Mouse (Mus musculus) ES-E14 (cell line): ENCODE measurements at regions not wholly inside any gene's neighbourhood (a gene's known extent, or its start where the extent isn't known, plus 50 kb on each side); places are given as distances from the start of the nearest gene placed in this dataset.

Source experiments
- DNase-seq: peaks from one replicate; pipeline ENCODE4 v3.0.0-alpha.2; 2013; ENCODE audit warnings: low read depth, low spot score
- H3K27ac ChIP-seq: 2 replicates; pipeline ENCODE4 v1.5.1; 2012; ENCODE audit warnings: low read depth, mild to moderate bottlenecking, low read length, moderate library complexity, mixed read lengths; ENCODE audit not compliant: poor library complexity, insufficient read depth, severe bottlenecking
- H3K36me3 ChIP-seq: 2 replicates; pipeline ENCODE4 v1.6.1; 2012; ENCODE audit warnings: mild to moderate bottlenecking, low read length, moderate library complexity, mixed read lengths; ENCODE audit not compliant: control insufficient read depth, poor library complexity, insufficient read depth, severe bottlenecking
- H3K4me1 ChIP-seq, 2 experiments: fragments of 150-350 bp in 1 of 2; sonication (generic) in 1 of 2; 2 replicates each; pipeline ENCODE4 v1.6.1; 2012; ENCODE audit warnings: low read length in 2 of 2, mild to moderate bottlenecking in 1 of 2, mixed read lengths in 1 of 2; ENCODE audit not compliant: control insufficient read depth in 2 of 2, insufficient read depth in 2 of 2, poor library complexity in 1 of 2
- H3K4me3 ChIP-seq, 2 experiments: fragments of 150-350 bp in 1 of 2; sonication (generic) in 1 of 2; 2 replicates each; pipeline ENCODE4 v1.5.1; 2012; ENCODE audit warnings: low read length in 2 of 2, low read depth in 1 of 2, mild to moderate bottlenecking in 1 of 2, mixed read lengths in 1 of 2; ENCODE audit not compliant: insufficient read depth in 1 of 2, poor library complexity in 1 of 2, severe bottlenecking in 1 of 2
- H3K9ac ChIP-seq: 2 replicates; pipeline ENCODE4 v1.6.1; 2012; ENCODE audit warnings: low read depth, mild to moderate bottlenecking, low read length, mixed read lengths; ENCODE audit not compliant: poor library complexity, insufficient read depth, severe bottlenecking
- H3K9me3 ChIP-seq: fragments of 150-350 bp; sonication (generic); 2 replicates; pipeline ENCODE4 v1.6.1; 2012; ENCODE audit warnings: low read depth, mild to moderate bottlenecking, low read length; ENCODE audit not compliant: control insufficient read depth, insufficient read depth
- CHD2 ChIP-seq: IDR thresholded peaks from 2 replicates; pipeline ENCODE4 v1.6.1; 2014; ENCODE audit warnings: mild to moderate bottlenecking, low read depth, low read length, inconsistent platforms
- HCFC1 ChIP-seq: IDR thresholded peaks from 2 replicates; pipeline ENCODE4 v1.6.1; 2012; ENCODE audit warnings: low read length, inconsistent platforms, borderline replicate concordance; ENCODE audit not compliant: insufficient read depth
- MAFK ChIP-seq: IDR thresholded peaks from 2 replicates; pipeline ENCODE4 v1.6.1; 2014; ENCODE audit warnings: mild to moderate bottlenecking, low read depth, low read length, inconsistent platforms; ENCODE audit not compliant: insufficient read depth
- ZC3H11A ChIP-seq: IDR thresholded peaks from 2 replicates; pipeline ENCODE4 v1.6.1; 2012; ENCODE audit warnings: low read depth, mild to moderate bottlenecking, inconsistent platforms, low read length, borderline replicate concordance
- ZNF384 ChIP-seq: IDR thresholded peaks from 2 replicates; pipeline ENCODE4 v1.6.1; 2012; ENCODE audit warnings: low read depth, low read length, inconsistent platforms
- in situ Hi-C, 2 experiments: fragments of 600-800 bp; cut with MboI; formaldehyde crosslinking; loops; one replicate each; pipeline ENCODE4 v1.15.1; 2025; ENCODE audit warnings: low sequenced_read_pairs in 2 of 2, inconsistent platforms in 1 of 2; ENCODE audit not compliant: unreplicated experiment in 2 of 2

GRCm38 (mm10) chr4:71839134-71839802 lies 81.5 kb upstream of the Gm11232 start:
- Histone ChIP-seq H3K9ac (no peak overlapping the region), H3K36me3 (no peaks in the 10 kb centered on the region), H3K9me3 (no peaks in the 10 kb centered on the region), H3K27ac (no peak overlapping the region), H3K4me1 (no peaks in the 10 kb centered on the region), H3K4me3 (no peak overlapping the region)
- TF ChIP-seq ZC3H11A (no peak), MAFK (no peak), CHD2 (no peak)
- no peak for DNase-seq
- in situ Hi-C loops, result no loop called here

DNA sequence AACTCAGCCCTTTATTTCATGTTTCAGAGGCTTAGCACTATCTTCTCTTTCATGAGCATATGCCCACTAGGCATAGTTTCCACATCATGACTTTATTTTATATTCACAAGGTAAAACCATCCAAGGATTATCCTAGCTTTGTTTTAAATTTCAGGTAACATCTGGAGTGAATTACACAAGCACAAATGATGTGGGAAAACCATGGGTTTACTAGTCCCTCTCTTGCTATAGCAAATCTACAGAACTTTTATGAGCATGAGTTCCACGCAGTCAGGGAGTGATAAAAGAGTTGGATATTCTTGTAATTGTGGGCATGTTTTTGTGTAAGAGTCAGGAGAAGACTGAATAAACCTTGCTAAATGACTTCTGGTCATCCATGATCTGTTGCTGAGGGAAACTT lies 78.0 kb upstream of the Gm11232 start:
- TF ChIP-seq ZNF384 (no peak), ZC3H11A (no peak), HCFC1 (no peak), MAFK (no peak), CHD2 (no peak)
- in situ Hi-C loops, result no loop called here

DNA sequence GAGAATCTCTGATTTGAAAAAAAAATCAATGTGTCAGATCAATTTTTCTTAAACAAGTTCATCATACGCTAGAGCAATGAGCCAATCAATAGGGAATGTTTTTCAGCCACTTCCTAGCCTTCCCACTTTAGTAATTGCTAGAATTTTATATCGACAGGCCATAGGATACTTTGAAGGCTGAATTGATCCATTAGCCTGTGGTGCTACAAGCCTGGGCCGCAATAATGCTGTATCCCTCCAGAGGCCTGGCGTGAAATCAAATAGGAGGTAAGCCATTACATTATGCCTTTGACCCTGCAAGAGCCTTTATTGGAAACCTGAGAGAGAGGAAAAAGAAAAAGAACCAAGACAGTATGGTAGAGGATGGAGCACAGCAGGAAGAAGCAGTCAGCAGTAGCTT lies 53.7 kb upstream of the Gm11232 start:
- in situ Hi-C loops, result no loop called here
- Histone ChIP-seq H3K9ac (no peak overlapping the region), H3K36me3 (no peaks in the 10 kb centered on the region), H3K4me1 (no peaks in the 10 kb centered on the region), H3K27ac (no peak overlapping the region), H3K9me3 (no peaks in the 10 kb centered on the region), H3K4me3 (no peak overlapping the region)
- TF ChIP-seq HCFC1 (no peak), MAFK (no peak), ZNF384 (no peak), ZC3H11A (no peak), CHD2 (no peak)
- no peak for DNase-seq

More for the DNA sequence above, 78.0 kb upstream of the Gm11232 start:
- no peaks in the 10 kb centered on the region for H3K36me3 ChIP-seq
- no peak for DNase-seq
- H3K27ac ChIP-seq, result no peak overlapping the region
- H3K9ac ChIP-seq, result no peak overlapping the region
- no peaks in the 10 kb centered on the region for H3K4me1 ChIP-seq
- no peaks in the 10 kb centered on the region for H3K9me3 ChIP-seq
- H3K4me3 ChIP-seq, result no peak overlapping the region

DNA sequence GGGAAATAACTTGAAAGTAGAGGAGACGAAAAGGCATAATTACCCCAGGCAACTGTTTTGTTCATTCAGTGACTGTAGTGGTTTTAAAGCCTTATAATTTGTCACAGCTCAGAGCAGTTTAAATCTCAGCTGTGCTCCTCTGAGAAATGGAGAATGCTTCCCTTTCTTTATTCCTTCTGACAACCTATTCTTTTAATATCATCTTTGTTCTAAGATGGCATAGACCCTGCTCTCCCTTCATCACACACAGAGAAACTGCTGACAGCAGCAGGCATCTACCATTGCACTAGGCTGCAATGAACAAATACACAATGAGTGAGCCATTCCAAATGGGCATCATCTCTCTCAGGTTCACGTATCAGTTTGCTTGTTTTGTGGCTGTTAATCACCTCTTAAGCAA lies 50.5 kb upstream of the Gm11232 start:
- no peaks in the 10 kb centered on the region for H3K4me1 ChIP-seq

More for the DNA sequence above, 50.5 kb upstream of the Gm11232 start:
- in situ Hi-C loops, result no loop called here
- Histone ChIP-seq H3K36me3 (no peaks in the 10 kb centered on the region), H3K27ac (no peak overlapping the region), H3K4me3 (no peak overlapping the region), H3K9ac (no peak overlapping the region), H3K9me3 (no peaks in the 10 kb centered on the region)
- TF ChIP-seq ZC3H11A (no peak), CHD2 (no peak), ZNF384 (no peak), MAFK (no peak), HCFC1 (no peak)
- no peak for DNase-seq
